In the genomic region with DNA sequence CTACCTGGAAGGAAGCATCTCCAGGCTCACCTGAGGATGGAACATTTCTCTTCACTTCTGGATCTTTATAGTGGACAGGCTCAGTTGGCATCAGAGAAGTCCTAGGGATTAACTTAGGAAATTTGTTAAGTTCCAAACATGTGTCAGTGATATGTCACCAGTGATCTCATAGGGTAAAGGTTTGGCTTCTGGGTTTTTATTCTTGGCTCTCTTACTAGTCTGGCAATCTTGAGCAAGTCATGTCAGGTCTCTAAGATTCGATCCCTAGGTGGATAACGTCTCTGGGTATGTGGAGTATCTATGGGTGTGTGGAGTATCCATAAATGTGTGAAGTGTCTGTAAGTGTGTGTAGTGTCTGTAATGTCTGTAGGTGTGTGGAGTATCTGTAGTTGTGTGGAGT, we compare ENCODE assay signal across 21 mouse cellular contexts.
DNase-seq lines count a peak whose midpoint lies in the region; ATAC-seq lines count a peak whose summit lies in the region.
"Had no signal": no experiment of that assay in that cellular context is flagged by ENCODE, and none has a peak within 500 bp of the region (broad histone marks: within the 10 kb centered on the region; RNA-seq: fewer than 3 reads in every experiment).

No protein-coding gene starts in this region.

- H3K4me1 ChIP-seq in midbrain, embryonic 11.5 days (ENCODE audit: control insufficient read depth, insufficient read depth, low read length) = no peaks in the 10 kb centered on the region
- H3K4me1 ChIP-seq in midbrain, embryonic 15.5 days = peaks cover 10% of the 10 kb centered on the region

- DNase-seq in midbrain, embryonic 11.5 days (ENCODE audit: low spot score, missing footprints) = peak; percentile 33
- DNase-seq in fat pad, adult 2 months (ENCODE audit: extremely low read depth, low read depth, low spot score) = peak; percentile 67
- peak; percentile 65 for DNase-seq in gonadal fat pad, adult 2 months (ENCODE audit: low read depth)
- no peak for DNase-seq in urinary bladder, postnatal 36 days (ENCODE audit: low spot score in 2 of 2)
- DNase-seq in lung, postnatal 10 days = no peak
- DNase-seq: adrenal gland, adult 2 months; adrenal gland, adult 8-10 months; adrenal gland, postnatal 10 days; adrenal gland, postnatal 14 days; adrenal gland, postnatal 25 days; adrenal gland, postnatal 36 days; B cell, adult 2 months; cerebellum, adult 11 months; cerebellum, adult 11-12 months; cerebellum, adult 18-20 months had no signal

- no peaks in the 10 kb centered on the region for H3K27me3 ChIP-seq in midbrain, embryonic 11.5 days (ENCODE audit: control insufficient read depth, insufficient read depth, low read length)
- peaks cover 4% of the 10 kb centered on the region; the same call in 1 of the 2 replicates for H3K27me3 ChIP-seq in midbrain, embryonic 15.5 days (replicated peaks)
- H3K27me3 ChIP-seq: CH12.LX had no signal

- H3K4me2 ChIP-seq in midbrain, embryonic 11.5 days = no peak overlapping the region
- no peak overlapping the region for H3K4me2 ChIP-seq in midbrain, embryonic 15.5 days

- 87% methylated on average over 2 of the region's 2 CpGs for WGBS in midbrain, embryonic 11.5 days
- 91% methylated on average over 2 of the region's 2 CpGs for WGBS in midbrain, embryonic 15.5 days

- no peak overlapping the region for H3K9ac ChIP-seq in midbrain, embryonic 11.5 days (ENCODE audit: low read length)
- no peak overlapping the region for H3K9ac ChIP-seq in midbrain, embryonic 15.5 days

- ATAC-seq in midbrain, embryonic 11.5 days (ENCODE audit: low FRiP score) = no peak
- no peak for ATAC-seq in midbrain, embryonic 15.5 days (replicated peaks)
- ATAC-seq: activated CD4-positive, CD25-positive, alpha-beta regulatory T cell, adult 4 months; CD4-positive, CD25-positive, alpha-beta regulatory T cell, adult 4 months; Patski had no signal

- no peaks in the 10 kb centered on the region for H3K36me3 ChIP-seq in midbrain, embryonic 11.5 days (ENCODE audit: control insufficient read depth, insufficient read depth, low read length)
- H3K36me3 ChIP-seq in midbrain, embryonic 15.5 days (replicated peaks) = no peaks in the 10 kb centered on the region
- H3K36me3 ChIP-seq: G1E had no signal

- no peaks in the 10 kb centered on the region for H3K9me3 ChIP-seq in midbrain, embryonic 11.5 days (ENCODE audit: control insufficient read depth, low read length)
- 0 out of 2 replicates have a peak, but pooled peaks cover under 1% of the 10 kb centered on the region for H3K9me3 ChIP-seq in midbrain, embryonic 15.5 days

- no peak overlapping the region for H3K4me3 ChIP-seq in midbrain, embryonic 11.5 days (ENCODE audit: low read depth, low read length)
- no peak overlapping the region for H3K4me3 ChIP-seq in midbrain, embryonic 15.5 days

- no peak overlapping the region for H3K27ac ChIP-seq in midbrain, embryonic 11.5 days (ENCODE audit: low read depth, low read length)
- H3K27ac ChIP-seq in midbrain, embryonic 15.5 days = no peak overlapping the region

Comparison
In these comparisons a context has a peak if more than half of its experiments do, and no peak if none do; other contexts are left out.
1. DNase-seq: peak in midbrain, embryonic 11.5 days (single experiment), fat pad, adult 2 months (single experiment) and gonadal fat pad, adult 2 months (single experiment); none in urinary bladder, postnatal 36 days (0 of 2) and lung, postnatal 10 days (single experiment).